Mouse (Mus musculus): ENCODE measurements around the gene Micu1. TPM values are rescaled to one million over a fixed set of nuclear protein-coding genes. Genes with fewer than 3 reads are reported as not detected.

The Micu1 gene
- polyA plus RNA-seq (2014; fragmentation: Illumina TruSeq; extraction: RNeasy Lipid Tissue Mini Kit (QIAGEN cat#74804); ENCODE audit: low read depth, low replicate concordance): 45.5 TPM

GRCm38 (mm10) chr10:59702207-59703032 lies at the start of gene Micu1:
TSS of gene Micu1 (plus strand) at chr10:59702477.

DNA sequence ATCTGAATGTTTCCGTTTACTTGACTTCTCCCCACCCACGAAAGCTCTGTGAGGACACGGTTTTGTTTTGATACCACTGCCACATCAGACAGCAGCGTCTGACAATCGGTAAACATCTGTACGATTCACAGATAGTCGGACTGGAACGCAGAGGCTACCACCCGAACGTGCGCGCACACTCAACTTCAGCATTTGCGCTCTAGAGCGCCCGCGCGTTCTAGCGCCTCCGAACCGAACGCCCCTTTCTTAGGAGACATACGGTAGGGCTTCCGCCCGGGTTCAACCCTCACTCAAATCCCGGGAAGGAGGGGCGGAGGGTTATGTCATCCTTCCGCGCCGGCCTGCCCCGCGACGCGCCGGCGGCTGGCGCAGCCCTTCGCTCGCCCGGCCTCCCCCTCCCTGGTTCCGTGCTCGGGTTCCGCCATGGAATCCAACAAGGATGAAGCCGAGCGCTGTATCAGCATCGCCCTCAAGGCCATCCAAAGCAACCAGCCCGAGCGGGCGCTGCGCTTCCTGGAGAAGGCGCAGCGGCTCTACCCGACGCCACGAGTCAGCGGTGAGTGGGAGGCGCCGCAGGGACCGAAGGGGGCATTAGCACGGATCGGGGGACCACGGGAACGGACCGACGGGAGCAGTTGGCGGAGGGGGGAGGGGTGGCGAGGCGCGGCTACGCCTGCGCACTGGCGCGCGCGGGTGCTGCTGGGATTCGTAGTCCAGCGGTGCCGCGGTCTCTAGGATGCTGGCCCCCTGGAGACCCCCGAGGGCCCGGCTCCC lies 177.2 kb downstream of the Micu1 start, which contains the start of gene Dnajb12:
Dnajb12 (plus strand) TSS at position 302 of the 774 bp plus-strand sequence.

Other genes with a start within 250 kb of the Micu1 start
- gene Gm10322, start 86.4 kb upstream of the Micu1 start, polyA plus RNA-seq (2014; fragmentation: Illumina TruSeq; extraction: RNeasy Lipid Tissue Mini Kit (QIAGEN cat#74804); ENCODE audit: low read depth, low replicate concordance): not detected
- 15.6 TPM for gene Mcu, start 85.8 kb upstream of the Micu1 start, polyA plus RNA-seq (2014; fragmentation: Illumina TruSeq; extraction: RNeasy Lipid Tissue Mini Kit (QIAGEN cat#74804); ENCODE audit: low read depth, low replicate concordance)
- 7.6 TPM for gene Dnajb12, start 177.1 kb downstream of the Micu1 start, polyA plus RNA-seq (2014; fragmentation: Illumina TruSeq; extraction: RNeasy Lipid Tissue Mini Kit (QIAGEN cat#74804); ENCODE audit: low read depth, low replicate concordance)
- gene Ddit4, start 249.4 kb downstream of the Micu1 start, polyA plus RNA-seq (2014; fragmentation: Illumina TruSeq; extraction: RNeasy Lipid Tissue Mini Kit (QIAGEN cat#74804); ENCODE audit: low read depth, low replicate concordance): 3.5 TPM